Mouse (Mus musculus) embryonic facial prominence, embryonic 15.5 days (tissue): Measurements from ENCODE around the gene Tnfsf15. TPM values are rescaled to one million over a fixed set of nuclear protein-coding genes. Genes with fewer than 3 reads are reported as not detected.

Source experiments
- ATAC-seq: fragments of 200-750 bp; cut with Nextera tagmentation; 2 replicates; pipeline ENCODE4 v1.8.0; 2017; ENCODE audit warnings: low read depth, moderate TSS enrichment; ENCODE audit not compliant: insufficient number of reproducible peaks, low FRiP score, low TSS enrichment
- H3K27ac ChIP-seq: fragments of 300-500 bp; sonication (generic); replicated peaks from 2 replicates; pipeline ENCODE4 v1.5.1; 2015; ENCODE audit warnings: mild to moderate bottlenecking, inconsistent platforms
- H3K27me3 ChIP-seq: fragments of 300-500 bp; sonication (generic); 2 replicates; pipeline ENCODE4 v1.6.1; 2015; ENCODE audit warnings: inconsistent platforms
- H3K36me3 ChIP-seq: fragments of 300-500 bp; sonication (generic); 2 replicates; pipeline ENCODE4 v1.6.1; 2015; ENCODE audit warnings: mild to moderate bottlenecking, inconsistent platforms
- H3K4me1 ChIP-seq: fragments of 300-500 bp; sonication (generic); 2 replicates; pipeline ENCODE4 v1.6.1; 2015; ENCODE audit warnings: inconsistent platforms
- H3K4me2 ChIP-seq: fragments of 300-500 bp; sonication (generic); replicated peaks from 2 replicates; pipeline ENCODE4 v1.6.1; 2015; ENCODE audit warnings: mild to moderate bottlenecking, inconsistent platforms
- H3K4me3 ChIP-seq: fragments of 300-500 bp; sonication (generic); replicated peaks from 2 replicates; pipeline ENCODE4 v1.5.1; 2015; ENCODE audit warnings: mild to moderate bottlenecking, inconsistent platforms
- H3K9ac ChIP-seq: fragments of 300-500 bp; sonication (generic); 2 replicates; pipeline ENCODE4 v1.6.1; 2015; ENCODE audit warnings: inconsistent platforms
- H3K9me3 ChIP-seq: fragments of 300-500 bp; sonication (generic); replicated peaks from 2 replicates; pipeline ENCODE4 v1.6.1; 2016; ENCODE audit warnings: inconsistent platforms
- WGBS: fragments of 180-500 bp; shearing (Covaris S2); methylation state at CpG from one replicate; pipeline ENCODE4 v1.1.7; 2015; 5-methylcytosine and 5-hydroxymethylcytosine counted together
- polyA plus RNA-seq: library from polyadenylated mRNA; unstranded; fragments of >200 nt; fragmentation: Nextera tagmentation; extraction: Ambion mirVana; gene quantifications from 2 replicates; pipeline ENCODE4 v1.2.1, GENCODE M21; 2015

Gene Tnfsf15
- polyA plus RNA-seq, 1 experiment from 2014 or later = 0.11 TPM

DNA sequence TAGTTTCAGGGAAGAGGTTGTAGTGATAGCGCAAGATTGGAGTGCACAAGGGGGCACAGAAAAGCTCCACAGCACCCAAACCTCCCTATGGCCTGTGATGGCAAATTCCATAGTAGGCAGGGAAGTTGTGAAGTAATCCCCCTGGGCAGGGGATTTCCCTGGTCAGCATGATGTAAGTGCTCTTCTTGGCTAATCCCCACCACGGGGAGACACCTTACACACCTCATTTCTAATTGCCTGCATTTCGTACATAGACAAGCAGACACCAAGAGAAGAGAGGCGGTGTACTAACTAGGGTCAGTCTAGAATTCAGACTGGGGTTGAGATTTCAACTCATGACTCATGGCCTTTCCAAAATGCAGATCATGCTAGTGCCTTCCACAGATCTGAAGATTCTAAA is 4.2 kb downstream of the Tnfsf15 start:
- 78% methylated on average over 4 of the region's 4 CpGs for WGBS
- Histone ChIP-seq H3K4me2 (no peak overlapping the region), H3K9me3 (no peaks in the 10 kb centered on the region), H3K27ac (no peak overlapping the region), H3K4me1 (peaks cover 27% of the 10 kb centered on the region), H3K36me3 (no peaks in the 10 kb centered on the region), H3K9ac (no peak overlapping the region), H3K4me3 (no peak overlapping the region), H3K27me3 (no peaks in the 10 kb centered on the region)
- no peak for ATAC-seq

DNA sequence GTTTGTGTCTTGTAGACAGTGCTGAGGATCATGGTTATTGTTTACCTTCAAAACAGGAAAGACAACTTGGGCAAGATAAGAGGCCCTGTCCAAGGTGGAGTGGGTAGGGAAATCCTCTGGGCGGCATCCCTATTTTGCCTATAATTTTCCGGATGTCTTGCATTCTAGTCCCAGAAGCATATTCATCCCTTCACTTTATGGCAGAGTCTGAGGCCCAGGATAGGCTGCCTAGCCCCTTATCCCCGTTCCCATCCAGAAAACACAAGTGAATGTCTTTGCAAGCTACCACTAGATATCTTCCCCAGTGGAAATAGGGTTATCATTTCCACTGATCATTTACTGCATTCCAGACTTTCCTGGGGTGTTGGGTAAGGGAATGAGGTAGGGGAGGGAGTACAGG is 4.9 kb downstream of the Tnfsf15 start:
- H3K9me3 ChIP-seq = no peaks in the 10 kb centered on the region
- WGBS = 77% methylated on average over 3 of the region's 3 CpGs
- H3K4me1 ChIP-seq = peaks cover 23% of the 10 kb centered on the region
- H3K27me3 ChIP-seq = no peaks in the 10 kb centered on the region
- H3K4me2 ChIP-seq = no peak overlapping the region
- ATAC-seq = no peak
- no peak overlapping the region for H3K4me3 ChIP-seq
- no peak overlapping the region for H3K9ac ChIP-seq
- no peak overlapping the region for H3K27ac ChIP-seq
- no peaks in the 10 kb centered on the region for H3K36me3 ChIP-seq

DNA sequence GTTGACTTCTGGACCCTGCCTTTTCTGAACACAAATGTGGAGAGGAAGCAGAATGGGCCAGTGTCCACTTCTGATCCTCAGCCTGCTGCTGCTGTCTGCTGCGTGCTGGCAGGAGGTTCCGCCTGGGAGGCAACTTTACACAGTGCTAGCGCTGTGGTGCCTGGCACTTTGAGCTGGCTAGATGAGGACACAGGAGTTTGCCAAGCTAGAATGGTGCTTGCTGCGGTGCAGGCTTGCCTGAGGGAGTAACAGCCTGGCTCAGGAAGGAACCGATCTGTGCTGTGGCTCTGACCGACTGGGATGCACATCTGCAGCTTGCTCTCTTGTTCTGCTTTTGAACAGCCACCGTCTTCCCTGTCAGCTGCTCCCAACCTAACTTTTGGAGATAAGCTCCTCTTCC is 5.4 kb downstream of the Tnfsf15 start:
- Histone ChIP-seq H3K4me2 (no peak overlapping the region), H3K4me3 (no peak overlapping the region), H3K4me1 (peaks cover 18% of the 10 kb centered on the region), H3K9me3 (no peaks in the 10 kb centered on the region), H3K27ac (0 out of 2 replicates have a peak overlapping the region, but pooled peaks have one; percentile 19), H3K36me3 (no peaks in the 10 kb centered on the region), H3K27me3 (no peaks in the 10 kb centered on the region), H3K9ac (no peak overlapping the region)
- peak; percentile 55; the same call in 1 of the 2 replicates for ATAC-seq
- WGBS = 34% methylated on average over 7 of the region's 7 CpGs

GRCm38 (mm10) chr4:63738364-63738997 is 6.4 kb downstream of the Tnfsf15 start:
- no peaks in the 10 kb centered on the region for H3K27me3 ChIP-seq
- H3K9ac ChIP-seq = no peak overlapping the region
- no peaks in the 10 kb centered on the region for H3K36me3 ChIP-seq
- WGBS = 71% methylated on average over 9 of the region's 9 CpGs
- no peak overlapping the region for H3K27ac ChIP-seq
- ATAC-seq = no peak
- no peaks in the 10 kb centered on the region for H3K9me3 ChIP-seq
- H3K4me1 ChIP-seq = peaks cover 17% of the 10 kb centered on the region
- H3K4me2 ChIP-seq = no peak overlapping the region
- no peak overlapping the region for H3K4me3 ChIP-seq

GRCm38 (mm10) chr4:63731299-63731698 is 13.6 kb downstream of the Tnfsf15 start:
- no peak overlapping the region for H3K4me3 ChIP-seq
- H3K4me1 ChIP-seq = no peaks in the 10 kb centered on the region
- no peak overlapping the region for H3K4me2 ChIP-seq
- 42% methylated on average over 2 of the region's 2 CpGs for WGBS
- H3K27me3 ChIP-seq = no peaks in the 10 kb centered on the region
- H3K9ac ChIP-seq = no peak overlapping the region
- H3K36me3 ChIP-seq = no peaks in the 10 kb centered on the region
- H3K9me3 ChIP-seq = no peaks in the 10 kb centered on the region
- no peak for ATAC-seq
- H3K27ac ChIP-seq = no peak overlapping the region

GRCm38 (mm10) chr4:63726727-63727126 is 18.2 kb downstream of the Tnfsf15 start:
- H3K36me3 ChIP-seq = no peaks in the 10 kb centered on the region
- no peak for ATAC-seq
- 32% methylated on average over 4 of the region's 4 CpGs for WGBS
- H3K27ac ChIP-seq = no peak overlapping the region
- H3K9me3 ChIP-seq = no peaks in the 10 kb centered on the region
- no peaks in the 10 kb centered on the region for H3K27me3 ChIP-seq
- no peak overlapping the region for H3K9ac ChIP-seq
- no peak overlapping the region for H3K4me2 ChIP-seq
- H3K4me1 ChIP-seq = no peaks in the 10 kb centered on the region
- H3K4me3 ChIP-seq = no peak overlapping the region

- H3K4me2 ChIP-seq = no peak overlapping the region
- H3K4me3 ChIP-seq = no peak overlapping the region
- H3K27me3 ChIP-seq = no peaks in the 10 kb centered on the region
- no peak overlapping the region for H3K27ac ChIP-seq
- ATAC-seq = no peak
- no peak overlapping the region for H3K9ac ChIP-seq
- H3K4me1 ChIP-seq = no peaks in the 10 kb centered on the region
- no peaks in the 10 kb centered on the region for H3K36me3 ChIP-seq
- 58% methylated on average over 5 of the region's 5 CpGs for WGBS
- H3K9me3 ChIP-seq = no peaks in the 10 kb centered on the region
Measured at GRCm38 (mm10) chr4:63725981-63726380, 18.9 kb downstream of the Tnfsf15 start.

GRCm38 (mm10) chr4:63717922-63718643 is 26.8 kb downstream of the Tnfsf15 start:
- H3K4me3 ChIP-seq = no peak overlapping the region
- H3K27me3 ChIP-seq = no peaks in the 10 kb centered on the region
- no peaks in the 10 kb centered on the region for H3K9me3 ChIP-seq
- no peak for ATAC-seq
- H3K9ac ChIP-seq = no peak overlapping the region
- H3K4me2 ChIP-seq = no peak overlapping the region
- H3K36me3 ChIP-seq = no peaks in the 10 kb centered on the region
- H3K4me1 ChIP-seq = no peaks in the 10 kb centered on the region
- H3K27ac ChIP-seq = no peak overlapping the region
- 68% methylated on average over 8 of the region's 8 CpGs for WGBS

- H3K9ac ChIP-seq = no peak overlapping the region
- H3K36me3 ChIP-seq = no peaks in the 10 kb centered on the region
- no peaks in the 10 kb centered on the region for H3K27me3 ChIP-seq
- H3K4me1 ChIP-seq = no peaks in the 10 kb centered on the region
- H3K9me3 ChIP-seq = no peaks in the 10 kb centered on the region
- no peak overlapping the region for H3K4me2 ChIP-seq
- no peak overlapping the region for H3K27ac ChIP-seq
- 84% methylated on average over 5 of the region's 5 CpGs for WGBS
- no peak for ATAC-seq
- no peak overlapping the region for H3K4me3 ChIP-seq
Measured at GRCm38 (mm10) chr4:63711886-63712285, 33.0 kb downstream of the Tnfsf15 start.

- H3K36me3 ChIP-seq = no peaks in the 10 kb centered on the region
- 69% methylated on average over 8 of the region's 8 CpGs for WGBS
- H3K4me2 ChIP-seq = no peak overlapping the region
- ATAC-seq = no peak
- H3K9me3 ChIP-seq = no peaks in the 10 kb centered on the region
- no peak overlapping the region for H3K9ac ChIP-seq
- no peak overlapping the region for H3K27ac ChIP-seq
- H3K4me3 ChIP-seq = no peak overlapping the region
- H3K27me3 ChIP-seq = no peaks in the 10 kb centered on the region
- no peaks in the 10 kb centered on the region for H3K4me1 ChIP-seq
Measured at GRCm38 (mm10) chr4:63710431-63711220, 34.3 kb downstream of the Tnfsf15 start.

DNA sequence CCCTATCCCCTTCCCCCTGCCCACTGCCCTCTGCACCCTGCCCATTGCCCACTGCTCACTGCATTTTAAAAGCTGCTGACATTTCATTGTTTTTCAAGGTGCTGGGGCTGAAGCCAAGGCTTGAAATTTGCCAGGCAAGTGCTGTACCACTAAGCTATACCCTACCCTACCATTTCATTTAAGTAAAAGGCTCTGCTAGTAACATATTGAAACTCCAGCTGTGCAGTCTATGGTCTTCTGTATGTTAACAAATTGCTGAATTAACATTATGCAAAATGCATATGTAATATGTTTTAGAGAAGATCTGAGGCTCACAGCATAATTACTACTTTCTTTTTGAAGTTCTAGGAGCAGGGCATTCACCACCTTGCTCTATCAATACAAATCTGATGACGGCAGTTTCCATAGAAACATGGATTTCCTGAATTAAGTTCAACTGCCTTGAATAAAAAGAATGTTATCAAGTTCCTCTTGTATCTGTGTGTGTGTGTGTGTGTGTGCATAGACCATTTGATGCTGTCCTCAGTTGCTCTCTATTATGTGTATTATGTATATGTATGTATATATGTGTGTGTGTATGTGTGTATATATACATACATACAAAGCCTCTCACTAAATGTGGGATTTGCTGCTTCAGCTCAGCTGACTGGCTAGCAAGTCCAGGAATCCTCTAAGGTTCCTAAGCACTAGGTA is 38.5 kb downstream of the Tnfsf15 start:
- Histone ChIP-seq H3K9me3 (no peaks in the 10 kb centered on the region), H3K9ac (no peak overlapping the region), H3K4me2 (no peak overlapping the region), H3K27ac (no peak overlapping the region), H3K36me3 (no peaks in the 10 kb centered on the region), H3K4me3 (no peak overlapping the region), H3K27me3 (no peaks in the 10 kb centered on the region), H3K4me1 (no peaks in the 10 kb centered on the region)
- 68% methylated on average over 1 of the region's 1 CpGs for WGBS
- ATAC-seq = no peak
